Mouse (Mus musculus) stomach, postnatal 0 days (tissue): ENCODE data around the gene Mon2.

Experiments
- CTCF ChIP-seq: IDR thresholded peaks from 2 replicates; pipeline ENCODE4 v1.5.1; 2016; ENCODE audit warnings: antibody characterized with exemption, low read depth, mild to moderate bottlenecking, moderate library complexity
- EP300 ChIP-seq: optimal IDR thresholded peaks from 2 replicates; pipeline ENCODE3; 2016; ENCODE audit warnings: antibody characterized with exemption

- TF ChIP-seq CTCF = peak; percentile 88
- TF ChIP-seq EP300 = no peak
Observed at GRCm38 (mm10) chr10:123091737-123092136, 15.4 kb upstream of the Mon2 start.
